Mouse (Mus musculus) right cerebral cortex, postnatal 14 days (tissue): ENCODE data around the gene Phf5a.

Source experiments
- DNase-seq: peaks from one replicate; pipeline ENCODE4 v3.0.0; 2022

Gene Phf5a

DNA sequence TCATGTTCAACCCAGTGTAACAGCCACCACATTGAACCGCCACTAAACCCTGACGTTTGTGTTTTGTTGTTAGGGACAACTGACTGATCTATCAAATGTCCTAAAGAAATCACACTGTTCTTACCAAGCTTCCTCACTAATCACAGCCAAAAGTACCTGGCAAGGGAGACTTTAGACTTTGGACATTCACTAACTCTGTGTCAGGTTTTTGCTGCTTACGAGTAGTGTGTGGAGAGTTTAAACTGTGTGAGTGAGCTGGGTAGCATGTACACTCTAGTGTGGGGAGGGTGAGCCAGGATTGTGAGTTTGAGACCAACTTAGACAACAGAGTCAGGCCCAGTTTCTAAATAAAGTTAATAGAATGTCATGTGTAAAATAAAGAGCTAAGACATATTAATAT, 10.6 kb upstream of the Phf5a start:
- DNase-seq = no peak

DNA sequence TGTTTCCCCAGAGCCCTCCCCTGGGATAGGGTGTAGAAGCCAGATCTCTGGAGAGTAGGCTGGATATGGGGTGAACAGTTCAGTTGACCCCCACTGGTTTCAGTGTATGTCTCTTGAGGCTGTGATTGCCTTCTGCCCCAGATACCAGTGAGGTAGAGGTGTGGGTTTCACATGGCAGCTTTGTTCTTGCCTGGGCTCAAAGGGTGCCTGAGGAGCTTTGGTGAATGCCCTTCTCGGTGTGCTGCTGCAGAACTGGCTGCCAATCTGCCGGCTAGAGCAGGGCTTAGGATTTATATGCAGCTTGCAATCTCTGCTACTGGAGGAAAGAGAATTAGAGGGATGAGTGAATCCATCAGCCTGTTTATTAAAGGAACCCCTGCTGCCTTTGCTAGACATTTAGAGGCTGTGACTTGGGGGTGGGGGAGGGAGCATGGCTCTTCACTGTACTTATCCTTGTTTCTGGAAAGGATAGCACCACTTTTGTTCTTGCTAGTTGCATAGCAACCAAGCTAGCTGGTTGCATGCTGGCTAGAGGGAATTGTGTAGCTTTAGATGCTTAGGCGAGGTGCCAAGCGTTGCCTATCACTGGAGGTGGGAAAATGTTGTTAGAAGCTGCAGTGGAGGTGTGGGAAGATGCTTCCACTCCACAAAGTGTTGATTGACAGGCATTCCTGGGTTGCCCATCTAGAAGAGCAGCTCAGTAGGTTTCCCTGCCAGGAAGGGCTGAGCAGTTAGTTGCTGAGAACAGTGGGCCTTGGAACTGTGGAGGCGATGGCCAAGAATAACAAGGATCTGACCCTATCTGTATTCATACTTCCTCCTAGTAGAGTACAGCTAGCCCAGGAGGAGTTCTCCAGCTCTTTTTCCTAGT, 8.1 kb upstream of the Phf5a start:
- DNase-seq = peak; percentile 80

DNA sequence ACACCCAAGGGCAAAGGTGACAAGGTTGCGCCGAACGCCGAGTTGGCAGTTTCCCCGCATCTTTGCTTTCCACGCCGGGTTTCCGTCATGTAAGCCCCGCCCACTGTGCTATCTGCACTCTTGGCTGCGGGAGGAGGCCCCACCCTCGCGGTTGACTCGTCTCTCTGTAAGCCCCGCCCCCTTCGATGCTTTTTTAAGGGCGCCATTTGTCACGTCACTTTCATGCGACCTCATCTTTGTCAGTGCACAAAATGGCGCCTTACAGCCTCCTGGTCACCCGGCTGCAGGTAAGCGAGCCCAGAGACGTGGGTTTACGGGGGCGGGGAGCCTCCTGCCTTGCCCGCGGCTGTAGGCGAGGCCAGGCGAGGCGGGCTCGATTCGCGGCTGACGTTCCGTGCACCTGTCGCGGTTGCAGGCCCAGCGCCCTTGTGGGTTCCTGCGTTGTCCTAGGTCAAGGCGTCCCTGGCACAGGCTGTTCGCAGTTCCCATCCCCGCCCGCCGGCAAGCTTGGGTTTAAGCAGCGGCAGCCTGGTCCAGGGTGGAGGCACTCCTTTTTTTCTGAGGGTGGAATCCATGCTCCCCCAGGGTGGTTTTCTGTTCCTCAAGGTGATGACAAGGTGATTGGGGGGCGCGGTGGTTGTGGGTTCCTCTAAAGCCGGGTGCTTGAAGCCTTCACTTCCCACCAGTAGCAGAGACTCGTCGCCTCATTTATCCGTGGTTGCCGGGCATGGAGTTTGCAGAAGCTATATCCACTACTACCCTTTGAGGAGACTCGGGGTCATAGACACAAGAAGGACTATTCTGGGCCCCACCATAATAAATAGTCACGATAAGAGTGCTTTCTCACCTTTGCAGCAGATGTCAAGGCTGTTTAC, 788 bp upstream of the Phf5a start, which contains the start of gene Aco2:
Gene Aco2, plus strand, starts transcription at position 48 of the 875 bp plus-strand sequence.
- peak; percentile 99 for DNase-seq

DNA sequence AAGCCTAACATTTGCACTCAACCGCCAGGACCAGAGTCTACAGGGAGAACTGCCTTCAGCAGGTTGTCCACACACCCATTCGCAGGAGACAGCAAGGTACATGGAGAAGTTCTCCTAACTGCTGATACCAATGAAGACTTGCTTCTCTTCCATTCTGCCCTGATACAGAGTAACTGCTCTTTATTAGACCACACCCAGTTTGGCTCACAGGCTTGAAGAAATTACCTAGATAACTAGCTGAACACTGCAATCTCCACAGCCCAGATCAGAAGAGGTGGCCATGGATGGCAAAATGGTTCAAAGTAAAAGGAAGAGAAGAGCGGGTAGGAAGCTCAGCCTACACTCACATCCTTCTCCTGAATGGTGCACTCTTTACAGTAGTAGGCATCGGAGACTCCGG, 1.7 kb downstream of the Phf5a start:
- DNase-seq = no peak

DNA sequence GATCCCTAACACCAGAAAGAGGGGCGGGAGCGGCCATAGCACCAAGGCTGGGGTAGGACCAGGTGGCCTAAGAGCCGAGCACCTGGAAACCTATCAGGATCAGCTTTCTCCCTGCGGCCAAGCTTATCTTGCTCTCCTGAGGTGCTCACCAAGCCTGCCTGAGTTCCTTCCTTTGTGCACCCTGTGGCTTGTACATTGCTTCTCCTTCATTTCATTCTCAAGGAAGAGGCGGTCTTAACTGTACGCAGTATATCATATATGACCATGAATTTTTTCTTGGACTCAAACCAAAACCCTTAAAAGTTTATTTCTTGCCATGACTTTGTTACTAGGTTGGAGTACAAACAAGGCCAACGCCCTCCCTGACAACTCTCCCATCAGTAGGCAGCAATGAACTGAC, 7.5 kb downstream of the Phf5a start:
- DNase-seq = no peak

DNA sequence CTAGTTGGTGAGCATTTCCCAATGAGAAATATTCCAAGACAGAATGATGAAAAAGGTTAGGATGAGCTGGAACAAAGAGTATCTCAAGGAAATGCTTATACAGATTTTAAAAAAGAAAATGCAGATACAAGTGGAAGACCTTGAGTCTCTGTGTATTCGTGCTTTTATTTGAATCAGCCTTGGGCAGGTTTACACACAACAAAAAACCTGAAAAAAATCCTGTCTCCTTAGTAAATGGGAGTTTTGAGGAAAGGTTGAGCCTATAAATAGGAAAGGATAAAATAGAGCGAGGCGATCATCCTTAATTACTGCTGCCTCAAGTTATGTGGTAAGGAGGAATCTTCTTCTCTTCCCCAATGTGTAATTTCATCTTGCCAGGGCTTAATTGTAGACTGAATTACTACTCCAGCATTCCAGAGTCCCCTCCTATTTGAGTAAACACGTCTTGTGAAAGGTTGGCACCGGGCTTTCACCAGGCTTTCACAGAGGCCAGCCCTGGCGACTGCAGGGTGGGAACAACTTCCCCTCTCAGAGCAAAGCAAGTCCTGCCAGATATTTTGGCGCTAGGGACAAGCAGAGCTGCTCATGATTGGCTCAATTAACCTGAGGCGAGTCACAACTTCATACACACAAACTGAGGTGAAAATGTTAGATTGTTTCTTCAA, 11.1 kb downstream of the Phf5a start:
- no peak for DNase-seq

DNA sequence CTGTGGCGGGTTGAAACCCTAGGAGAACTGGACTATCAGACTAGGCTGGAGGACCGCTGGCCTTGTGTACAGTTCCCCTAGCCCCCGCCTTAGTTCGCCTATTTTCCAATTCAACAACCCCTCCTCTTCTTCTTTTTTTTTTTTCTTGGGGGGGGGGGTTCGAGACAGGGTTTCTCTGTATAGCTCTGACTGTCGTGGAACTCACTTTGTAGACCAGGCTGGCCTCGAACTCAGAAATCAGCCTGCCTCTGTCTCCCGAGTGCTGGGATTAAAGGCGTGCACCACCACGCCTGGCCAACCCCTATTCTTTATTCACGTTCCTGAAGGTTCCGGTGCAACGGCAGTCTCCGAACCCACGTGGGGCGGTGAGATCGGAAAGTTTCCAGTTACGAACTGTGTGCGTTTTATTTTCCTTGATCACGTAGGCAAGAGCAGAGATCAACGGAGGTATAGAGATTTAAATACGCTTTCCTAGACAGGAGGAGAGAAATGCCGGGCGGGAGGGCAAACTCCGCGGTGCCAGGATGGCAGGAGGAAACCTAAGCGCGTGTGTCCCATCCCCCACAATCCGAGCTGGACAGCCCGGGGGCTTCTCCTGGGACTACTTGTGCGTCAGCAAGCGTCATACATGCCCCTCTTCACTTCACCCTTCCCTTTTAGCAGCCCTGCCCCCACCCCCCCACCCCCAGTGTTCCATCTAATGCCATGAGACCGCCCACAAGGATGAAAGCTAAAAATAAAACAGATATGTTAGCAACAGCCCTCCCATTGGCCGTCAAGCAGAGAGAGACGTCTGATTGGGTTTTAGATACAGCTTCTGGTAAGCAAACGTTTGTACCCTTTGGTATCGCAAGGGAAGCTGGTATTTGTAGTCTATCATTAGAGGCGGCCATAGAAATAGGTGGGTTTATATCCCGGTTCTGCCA, 12.1 kb downstream of the Phf5a start:
- DNase-seq = peak; percentile 76

DNA sequence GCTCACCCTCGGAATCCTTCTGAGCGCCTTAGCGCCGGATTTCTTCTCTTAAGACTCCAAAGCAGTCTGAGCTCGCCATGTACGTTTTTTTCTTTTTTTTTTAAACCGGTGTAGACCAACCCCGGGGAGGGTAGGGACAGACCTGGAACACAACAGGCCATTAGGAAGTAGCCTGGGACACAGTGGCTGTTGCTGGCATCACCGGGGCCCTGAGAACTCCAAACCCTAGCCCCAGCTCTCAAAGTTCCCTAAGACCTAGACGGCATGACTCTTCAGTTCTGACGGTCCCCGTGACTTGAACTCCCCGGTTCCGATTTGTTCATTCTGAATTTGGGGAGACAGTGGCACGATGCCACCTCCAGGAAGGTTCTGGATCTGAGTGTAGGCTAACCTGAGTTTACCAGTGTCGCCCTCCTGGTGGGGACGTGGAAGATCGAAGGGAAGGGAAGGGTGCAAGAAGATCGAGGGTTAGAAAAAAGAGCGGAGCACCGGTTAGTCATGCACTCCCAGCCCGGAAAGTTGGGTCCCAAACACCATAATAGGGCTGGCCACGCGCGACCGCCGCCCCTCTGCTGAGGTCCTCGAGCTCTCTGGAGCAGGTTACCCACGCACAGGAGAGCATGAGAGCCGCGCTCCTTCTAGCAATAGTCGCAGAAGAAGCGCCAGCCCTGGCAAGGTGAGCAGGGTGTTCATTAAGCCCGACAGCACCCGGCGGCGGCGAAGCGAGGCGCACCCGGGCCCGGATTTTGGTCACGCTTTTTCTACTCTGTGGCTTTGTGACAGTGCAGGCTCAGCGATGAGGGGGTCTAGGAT, 13.0 kb downstream of the Phf5a start, which contains the start of gene Tob2:
Gene Tob2, minus strand, starts transcription at position 280 of the 813 bp plus-strand sequence.
- DNase-seq = peak; percentile 65

DNA sequence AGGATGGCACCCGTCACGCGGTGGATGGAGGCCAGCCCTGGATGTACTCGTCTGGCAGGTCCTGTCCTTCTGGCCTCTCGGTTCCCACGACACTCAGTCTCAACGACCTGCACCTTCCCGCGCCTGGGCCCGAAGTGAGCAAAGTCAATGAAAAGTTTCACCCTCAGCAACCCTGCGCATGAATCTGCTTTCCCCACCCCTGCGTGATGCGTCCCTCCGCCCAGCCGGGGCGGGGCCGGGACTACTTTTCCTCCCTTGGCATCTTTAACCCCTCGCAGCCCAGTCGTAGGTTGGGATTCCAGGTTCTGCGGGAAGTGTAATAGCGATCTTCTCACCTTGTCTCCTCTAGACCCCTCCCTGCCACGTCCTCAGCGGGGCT, 13.6 kb downstream of the Phf5a start:
- DNase-seq = peak; percentile 88

DNA sequence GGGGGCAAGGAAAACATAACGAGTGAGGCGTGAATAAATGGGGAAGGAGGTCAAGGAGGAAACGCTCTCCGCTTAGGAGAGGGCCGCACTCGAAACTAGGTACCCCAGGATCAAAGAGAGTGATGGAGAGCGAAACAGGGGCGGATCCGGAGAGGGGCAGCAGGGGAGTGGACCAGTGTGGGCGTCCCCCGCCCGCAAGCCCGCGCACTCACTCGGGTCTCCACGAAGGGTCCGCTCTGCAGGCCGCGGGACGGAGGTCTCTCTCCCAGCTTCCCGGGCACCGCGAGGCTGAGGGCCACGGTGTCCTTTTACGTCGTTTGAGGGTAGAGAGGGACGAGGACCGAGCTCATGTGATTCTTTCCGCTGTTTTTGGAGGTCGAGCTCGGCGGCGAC, 14.0 kb downstream of the Phf5a start:
- no peak for DNase-seq

DNA sequence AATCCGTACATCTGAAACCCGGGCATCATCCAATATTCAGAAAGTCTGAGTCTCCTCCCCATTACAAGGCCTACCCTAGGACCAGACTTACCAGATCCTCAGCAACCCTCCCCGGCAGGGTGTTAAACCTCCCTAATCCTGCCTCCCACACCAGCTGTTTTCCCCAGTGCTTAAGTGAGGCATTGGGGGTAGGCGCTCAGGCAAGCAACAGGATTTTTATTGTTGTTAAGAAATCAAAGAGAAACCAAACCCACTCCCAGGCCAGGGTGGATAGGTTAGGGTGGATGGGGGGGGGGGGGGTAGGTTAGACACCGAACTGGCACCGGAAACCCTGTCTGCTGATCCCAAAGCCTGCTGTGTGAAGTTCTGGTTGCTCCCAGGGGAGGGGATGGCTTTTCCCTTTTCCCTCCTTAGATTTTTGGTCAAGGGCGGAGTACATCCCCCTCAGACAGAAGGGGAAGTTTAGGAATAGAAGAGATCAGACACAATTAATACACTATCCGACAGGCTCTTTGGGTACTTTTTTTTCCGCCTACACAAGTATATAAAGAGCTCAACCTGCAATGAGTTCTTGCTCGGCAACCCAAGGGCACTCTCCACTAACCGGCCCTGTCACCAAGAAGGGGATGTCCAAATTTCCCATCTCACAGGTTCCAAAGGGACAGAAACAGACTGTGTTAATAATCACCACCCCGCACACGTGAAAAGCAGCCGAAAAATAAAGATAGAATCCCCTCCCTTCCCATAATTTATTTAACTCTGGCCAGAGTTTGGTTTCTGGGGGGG, 14.6 kb downstream of the Phf5a start:
- DNase-seq = no peak

DNA sequence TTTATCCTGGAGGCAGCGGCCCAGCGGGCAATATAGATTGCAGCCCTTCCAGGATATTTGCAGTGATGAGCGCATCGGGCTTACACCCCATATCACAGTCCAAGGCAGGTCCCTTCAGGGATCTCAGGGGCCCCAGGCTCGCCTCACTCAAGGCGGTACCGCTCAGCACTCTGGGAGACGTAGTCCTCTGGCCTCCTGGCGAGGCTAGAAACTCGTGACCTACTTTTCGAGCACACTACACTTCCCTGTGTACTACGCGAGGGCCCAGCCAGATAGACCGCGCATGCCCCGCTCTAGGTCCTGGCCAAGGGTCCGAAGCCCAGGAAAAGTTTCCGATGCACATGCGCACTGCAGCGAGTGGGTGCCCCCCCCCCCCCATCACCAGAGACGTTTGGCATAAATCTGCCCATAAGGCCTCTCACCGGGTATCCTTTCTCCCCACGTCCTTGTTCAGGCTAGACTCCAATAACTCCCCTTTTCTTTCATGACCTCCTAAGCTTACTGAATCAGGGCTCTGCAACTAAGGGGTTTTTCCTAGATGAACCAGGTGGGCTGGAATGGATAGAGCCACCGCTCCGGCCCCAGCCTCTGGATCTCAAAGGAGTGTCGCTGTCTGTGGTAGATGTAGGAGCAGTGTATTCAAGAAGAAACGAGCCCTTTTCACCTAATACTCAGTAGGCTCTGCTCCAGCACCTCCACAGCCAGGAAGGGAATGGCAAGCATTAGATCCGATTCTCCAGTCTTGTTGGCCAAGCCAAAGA, 15.5 kb downstream of the Phf5a start:
- peak; percentile 79 for DNase-seq

DNA sequence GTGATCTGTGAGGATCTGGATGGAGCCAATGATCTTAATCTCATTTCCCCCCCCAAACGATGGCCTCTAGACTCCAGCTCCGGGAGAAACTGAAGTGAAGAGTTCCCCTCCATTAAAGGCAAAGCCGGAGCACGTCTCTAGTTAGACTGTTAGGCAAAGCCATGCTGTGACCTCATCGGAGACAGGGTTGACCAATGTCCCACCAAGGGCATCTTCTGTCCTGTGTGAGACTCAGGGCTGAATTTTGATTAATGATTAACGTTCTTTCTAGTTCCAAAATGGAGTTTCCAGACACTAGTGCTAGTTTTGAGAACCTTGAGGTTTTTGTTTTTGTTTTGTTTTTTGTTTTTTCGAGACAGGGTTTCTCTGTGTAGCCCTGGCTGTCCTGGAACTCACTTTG, 18.6 kb downstream of the Phf5a start:
- no peak for DNase-seq

DNA sequence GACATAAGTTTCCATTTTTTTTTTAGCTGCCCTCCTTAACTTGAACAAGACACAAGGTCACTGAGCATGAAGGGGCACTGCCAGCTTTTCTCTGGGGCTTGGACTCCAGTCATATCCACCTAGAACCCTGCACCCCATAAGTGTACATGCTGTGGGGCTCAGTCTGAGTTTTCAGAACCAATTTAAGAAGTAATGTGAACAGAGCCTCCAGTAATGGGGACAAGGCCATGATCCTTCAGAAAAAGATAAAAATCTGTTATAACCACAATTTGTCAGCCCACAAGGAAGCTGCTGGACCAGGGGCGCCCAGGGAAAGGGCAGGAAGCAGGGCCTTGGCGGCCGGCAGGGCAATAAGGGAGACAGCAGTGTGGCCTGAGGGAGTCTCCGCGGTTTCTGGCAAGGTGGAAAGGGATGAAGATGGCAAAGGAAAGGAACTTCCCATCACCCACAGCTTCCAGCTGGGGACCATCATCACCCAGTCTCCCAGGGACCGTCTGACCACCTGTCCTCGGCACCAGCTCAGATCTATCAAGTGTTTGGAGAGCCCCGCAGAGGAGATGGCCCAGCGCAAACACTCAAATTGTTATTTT, 19.2 kb downstream of the Phf5a start:
- DNase-seq = no peak

DNA sequence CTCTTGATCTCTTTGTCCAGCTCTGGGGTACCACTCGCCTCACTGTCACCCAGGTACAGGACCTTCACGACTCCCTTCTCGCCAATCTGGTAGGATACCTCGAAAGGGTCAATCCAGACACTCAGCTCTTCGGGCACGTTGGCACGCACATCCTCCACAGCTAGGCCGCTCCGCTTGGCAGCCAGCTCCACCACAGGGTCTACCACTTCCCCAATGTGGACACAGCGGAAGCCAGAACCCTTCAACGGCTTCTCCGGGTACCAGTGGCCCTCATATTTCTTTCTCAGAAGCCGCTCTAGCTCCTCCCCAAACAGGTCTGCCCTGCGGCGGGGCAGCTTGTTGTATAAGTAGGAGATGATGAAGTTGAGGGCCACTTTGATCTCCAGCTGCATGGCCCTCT, 20.3 kb downstream of the Phf5a start:
- no peak for DNase-seq

DNA sequence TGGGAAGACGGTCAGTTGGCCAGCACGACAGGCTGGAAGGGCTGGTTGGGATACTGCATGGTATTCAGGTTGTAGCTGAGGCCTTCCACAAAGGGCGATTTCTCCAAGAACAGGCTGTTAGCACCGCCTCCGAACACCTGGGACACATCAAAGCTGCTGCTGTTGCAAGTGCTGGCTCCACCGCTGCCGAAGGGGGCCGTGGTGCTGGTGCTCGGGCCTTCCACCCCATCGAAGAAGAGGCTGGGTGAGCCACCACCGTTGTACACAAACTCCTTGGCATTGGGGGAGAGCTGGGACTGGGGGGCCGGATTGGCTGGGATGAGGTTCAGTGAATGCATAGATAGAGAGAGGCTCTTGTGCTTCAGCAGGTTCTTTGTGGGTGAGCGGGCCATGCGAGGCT, 21.0 kb downstream of the Phf5a start:
- DNase-seq = no peak

DNA sequence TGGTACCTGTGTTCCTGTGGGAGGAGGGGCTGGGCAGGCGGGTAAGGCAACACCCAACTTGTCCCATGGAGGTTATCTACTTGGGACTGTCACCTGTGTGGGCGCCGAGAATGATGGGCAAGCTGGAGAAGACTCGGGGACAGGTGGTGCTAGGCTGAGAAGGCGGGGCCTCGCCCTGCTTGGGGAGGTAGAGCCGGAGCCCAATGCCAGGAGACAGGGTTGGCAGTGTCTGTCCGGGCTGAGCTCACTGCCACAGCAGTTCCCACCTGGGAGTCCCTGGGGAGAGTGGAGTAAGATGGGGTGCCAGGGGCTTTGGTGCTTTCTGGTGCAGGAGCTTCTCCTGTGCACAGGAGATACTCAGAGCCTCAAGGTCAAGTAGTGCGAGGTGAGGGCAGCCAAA, 22.6 kb downstream of the Phf5a start:
- no peak for DNase-seq

DNA sequence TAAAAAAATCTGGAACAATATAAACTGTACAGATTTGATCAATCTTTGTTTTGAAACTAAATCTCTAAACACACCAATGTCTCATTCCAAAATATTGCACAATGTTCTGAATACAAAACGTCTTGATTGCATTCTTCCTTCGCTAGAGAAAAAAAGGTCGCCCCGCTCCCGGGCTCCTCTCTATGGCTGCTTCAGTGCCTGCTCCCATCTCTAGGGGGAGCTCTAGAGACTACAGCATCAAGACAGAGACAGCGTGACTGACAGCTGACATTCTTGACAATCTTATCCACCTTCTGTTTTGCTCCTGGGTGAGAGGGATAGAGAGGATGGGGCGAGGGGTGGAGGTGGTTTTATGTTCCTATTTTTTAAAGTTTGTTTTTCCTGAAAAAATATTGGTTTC, 23.4 kb downstream of the Phf5a start:
- peak; percentile 51 for DNase-seq

DNA sequence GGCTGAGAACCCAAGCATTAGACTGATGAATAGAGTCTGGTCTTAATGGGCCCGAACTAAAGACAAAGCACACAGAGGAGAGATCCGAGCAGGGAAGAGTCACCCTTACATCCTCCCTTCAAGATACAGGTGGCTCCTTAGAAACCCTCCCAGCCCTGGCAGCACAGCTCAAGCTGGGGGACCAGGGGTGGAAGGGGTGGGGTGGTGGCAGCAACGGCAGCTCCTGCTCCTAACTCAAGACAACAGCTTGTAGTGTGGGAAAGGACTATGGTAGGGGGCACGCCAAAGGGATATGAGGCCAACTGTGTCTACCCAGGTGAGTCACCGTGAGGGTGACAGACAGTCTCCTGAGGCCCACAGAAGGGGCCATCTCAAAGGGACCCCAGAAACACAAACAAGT, 23.9 kb downstream of the Phf5a start:
- DNase-seq = no peak
